Mouse (Mus musculus) 3134 (cell line): ENCODE data around the gene Ext2.
A peak's percentile ranks its signal among the peaks of the same experiment; 100 is the strongest.

Experiments
- DNase-seq: peaks from one replicate; pipeline ENCODE4 v3.0.0-alpha.2; 2011; ENCODE audit warnings: low spot score; ENCODE audit not compliant: insufficient read length; ENCODE audit errors: extremely low read depth

The Ext2 gene

GRCm38 (mm10) chr2:93693101-93693500 lies 129.3 kb downstream of the Ext2 start:
- no peak for DNase-seq

GRCm38 (mm10) chr2:93690064-93690930 lies 132.1 kb downstream of the Ext2 start:
- DNase-seq, result no peak

DNA sequence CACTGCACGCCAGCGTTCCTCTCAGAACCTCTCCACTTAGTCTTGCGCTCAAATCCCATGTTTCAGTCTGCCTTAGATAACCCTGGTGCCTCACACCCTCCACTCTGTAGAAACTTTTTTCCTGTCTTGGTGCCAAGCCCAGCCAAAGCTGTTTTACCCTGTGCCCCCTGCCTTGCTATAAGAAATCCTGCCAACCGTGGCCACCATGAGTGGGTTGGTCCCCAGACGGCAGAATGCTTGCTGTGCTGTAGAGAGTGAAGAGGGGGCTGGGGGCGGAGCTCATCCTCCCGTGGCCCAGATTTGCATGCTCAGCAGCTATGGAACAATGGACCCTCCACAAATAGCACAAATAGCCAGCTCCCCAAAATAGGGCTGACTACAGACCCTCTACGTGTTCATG lies 138.7 kb downstream of the Ext2 start:
- no peak for DNase-seq

DNA sequence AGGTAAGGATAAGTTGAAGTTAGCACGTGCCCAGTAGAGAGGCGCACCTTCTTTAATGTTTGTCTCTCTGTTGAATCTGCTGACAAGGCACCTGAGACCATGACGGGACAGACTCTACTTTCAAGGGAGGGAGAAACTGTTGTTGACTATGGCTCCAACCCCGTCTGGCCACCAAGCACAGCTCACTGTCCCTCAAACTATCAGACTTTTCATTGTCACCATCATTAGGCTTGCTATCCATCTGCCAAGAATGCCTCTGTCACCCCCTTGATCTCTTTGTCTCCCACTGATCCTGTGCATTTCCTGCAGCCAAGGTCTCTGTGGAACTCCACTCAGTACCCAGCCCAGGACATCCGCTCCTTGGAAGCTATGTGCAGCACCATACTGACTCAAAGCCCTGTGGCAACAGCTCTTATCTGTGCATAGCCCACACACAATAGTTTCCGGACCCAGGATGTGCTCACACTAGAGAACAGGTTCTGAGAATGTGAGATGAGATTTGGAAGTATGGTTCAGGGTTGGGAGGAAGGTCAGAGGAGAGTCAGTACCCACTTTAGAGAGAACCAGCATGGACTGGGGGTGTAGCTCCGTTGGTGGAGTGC lies 139.7 kb downstream of the Ext2 start:
- DNase-seq, result no peak

DNA sequence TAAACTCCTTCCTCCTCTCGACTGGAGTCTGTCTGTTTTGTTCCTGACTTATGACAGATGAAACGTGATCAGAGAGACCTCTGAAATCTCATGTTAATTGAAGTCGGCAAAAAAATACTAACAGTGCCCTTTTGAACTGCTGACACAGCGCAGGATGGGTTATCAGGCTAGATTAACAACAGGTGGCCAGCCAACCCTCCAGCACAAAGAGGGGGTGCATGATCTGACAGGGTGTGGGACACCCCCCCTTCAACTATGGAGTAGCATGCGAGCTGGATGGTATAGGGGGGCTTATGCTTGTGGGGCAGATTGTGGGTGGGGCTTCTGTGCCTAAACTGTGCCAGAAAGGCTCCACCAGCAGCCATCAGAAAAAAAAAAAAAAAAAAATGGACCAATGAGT lies 141.0 kb downstream of the Ext2 start:
- DNase-seq, result no peak

DNA sequence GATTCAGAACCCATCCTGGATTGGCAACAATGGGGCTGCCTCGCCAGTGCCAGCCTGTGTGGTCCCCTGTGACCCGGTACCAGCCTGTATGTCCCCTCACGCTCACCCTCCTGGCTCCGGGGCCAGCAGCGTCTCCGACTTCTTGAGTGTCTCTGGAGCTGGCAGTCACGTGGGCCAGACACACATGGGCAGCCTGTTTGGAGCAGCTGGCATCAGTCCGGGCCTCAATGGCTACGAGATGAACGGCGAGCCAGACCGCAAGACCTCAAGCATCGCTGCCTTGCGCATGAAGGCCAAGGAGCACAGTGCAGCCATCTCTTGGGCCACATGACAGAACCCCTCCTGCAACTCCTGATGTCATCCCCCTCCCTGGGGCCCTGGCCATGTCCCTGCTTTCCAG lies 145.1 kb downstream of the Ext2 start:
- DNase-seq, result no peak

- no peak for DNase-seq
Observed at GRCm38 (mm10) chr2:93671573-93672184, 150.7 kb downstream of the Ext2 start.

DNA sequence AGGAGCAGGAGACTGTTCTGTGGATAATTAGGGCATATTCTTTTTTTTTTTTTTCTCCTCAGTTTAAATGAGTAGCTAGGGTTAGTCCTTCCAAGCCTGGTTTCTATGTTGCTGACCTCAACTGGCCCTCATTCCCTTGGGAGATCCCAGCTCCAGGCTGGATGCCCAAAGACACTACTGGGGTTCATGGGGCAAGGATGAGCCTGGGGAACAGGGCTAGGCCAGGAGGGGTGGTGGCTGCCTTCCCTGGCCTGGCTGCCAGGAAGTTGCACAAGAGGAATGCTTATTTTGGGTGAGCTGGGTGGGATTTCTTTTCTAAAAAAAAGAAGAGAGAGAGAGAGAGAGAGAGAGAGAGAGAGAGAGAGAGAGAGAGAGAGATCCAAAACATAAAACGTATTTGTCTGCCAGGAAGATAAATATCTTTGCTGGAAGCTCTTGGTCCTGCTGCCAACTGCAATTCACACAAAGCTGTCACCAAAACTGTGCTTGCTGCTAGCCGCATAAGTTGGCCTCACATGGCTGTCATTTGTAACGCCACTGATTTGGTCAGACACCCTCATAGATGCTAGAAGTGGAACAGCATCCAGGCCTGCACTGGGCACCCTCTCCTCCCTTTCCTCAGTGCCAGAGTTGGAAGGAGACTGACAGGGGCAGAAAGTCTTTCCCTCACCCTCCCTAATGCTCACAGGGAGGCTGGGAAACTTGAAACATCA lies 156.1 kb downstream of the Ext2 start:
- DNase-seq, result peak; percentile 57

- no peak for DNase-seq
Observed at GRCm38 (mm10) chr2:93665472-93665871, 156.9 kb downstream of the Ext2 start.

- no peak for DNase-seq
Observed at GRCm38 (mm10) chr2:93662240-93662865, 160.0 kb downstream of the Ext2 start.

GRCm38 (mm10) chr2:93661096-93661495 lies 161.3 kb downstream of the Ext2 start:
- DNase-seq, result no peak

- no peak for DNase-seq
Observed at GRCm38 (mm10) chr2:93659705-93660308, 162.6 kb downstream of the Ext2 start.

- DNase-seq, result no peak
Observed at GRCm38 (mm10) chr2:93659004-93659403, 163.4 kb downstream of the Ext2 start.

GRCm38 (mm10) chr2:93654336-93655055 lies 167.9 kb downstream of the Ext2 start:
- no peak for DNase-seq

DNA sequence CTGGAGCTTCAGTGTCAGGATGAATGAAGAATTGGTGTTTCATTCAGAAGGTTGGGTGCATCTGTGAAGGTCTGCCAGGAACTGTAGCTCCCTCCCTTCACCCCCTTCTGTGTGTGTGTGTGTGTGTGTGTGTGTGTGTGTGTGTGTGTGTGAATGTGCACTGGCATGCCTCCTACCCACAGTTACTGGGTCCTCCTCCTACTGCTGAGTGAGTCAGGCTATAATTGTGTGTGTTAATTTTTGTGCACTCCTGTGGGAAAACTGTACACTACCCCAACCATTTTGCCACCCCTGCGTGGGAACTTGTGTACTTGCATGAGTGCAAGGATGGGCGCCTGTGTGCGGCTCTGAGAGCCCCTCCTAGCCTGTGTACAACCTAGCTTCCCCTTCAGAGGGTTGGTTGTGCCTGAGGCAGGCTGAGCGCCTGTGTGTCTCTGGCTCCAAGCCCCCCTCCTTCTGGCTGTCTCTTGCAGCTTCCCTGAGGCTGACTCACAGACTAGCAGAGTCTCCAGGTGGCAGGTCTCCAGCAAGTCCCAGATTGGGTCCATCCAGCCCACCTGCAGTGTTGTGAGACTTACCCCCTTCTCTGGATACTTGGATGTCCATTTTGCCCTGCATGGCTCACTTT lies 173.0 kb downstream of the Ext2 start:
- DNase-seq, result no peak

DNA sequence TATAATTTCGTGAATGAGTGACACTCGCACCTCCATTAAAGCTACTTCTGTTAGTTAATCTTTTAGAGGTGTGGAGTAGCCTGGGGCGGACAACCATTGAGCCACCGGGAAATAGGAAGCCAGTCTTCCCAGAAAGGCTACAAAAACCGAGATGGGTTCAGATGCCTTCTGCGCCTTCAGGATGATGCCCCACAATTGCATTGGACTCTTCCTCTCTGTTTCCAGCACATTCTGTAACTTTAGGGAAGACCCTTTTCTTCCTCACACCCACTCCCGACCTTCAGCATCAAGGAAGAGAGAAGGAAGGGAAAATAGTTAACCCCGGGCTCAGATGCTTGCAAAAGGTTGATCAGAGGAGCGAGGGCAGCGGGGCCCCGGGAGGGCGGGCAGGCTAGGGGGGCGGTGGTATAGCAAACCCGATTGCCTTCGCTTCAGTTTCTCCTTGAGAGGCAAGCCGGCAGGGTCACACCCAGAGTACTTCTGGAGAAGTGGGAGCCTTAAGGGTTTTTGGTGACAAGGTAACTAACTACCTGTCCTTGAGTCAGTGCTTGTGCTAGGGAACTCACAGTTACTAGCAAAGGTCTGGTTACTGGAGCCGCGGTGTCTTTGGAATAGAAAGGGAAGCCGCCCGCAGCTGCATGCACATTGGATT lies 174.3 kb downstream of the Ext2 start:
- DNase-seq, result no peak

DNA sequence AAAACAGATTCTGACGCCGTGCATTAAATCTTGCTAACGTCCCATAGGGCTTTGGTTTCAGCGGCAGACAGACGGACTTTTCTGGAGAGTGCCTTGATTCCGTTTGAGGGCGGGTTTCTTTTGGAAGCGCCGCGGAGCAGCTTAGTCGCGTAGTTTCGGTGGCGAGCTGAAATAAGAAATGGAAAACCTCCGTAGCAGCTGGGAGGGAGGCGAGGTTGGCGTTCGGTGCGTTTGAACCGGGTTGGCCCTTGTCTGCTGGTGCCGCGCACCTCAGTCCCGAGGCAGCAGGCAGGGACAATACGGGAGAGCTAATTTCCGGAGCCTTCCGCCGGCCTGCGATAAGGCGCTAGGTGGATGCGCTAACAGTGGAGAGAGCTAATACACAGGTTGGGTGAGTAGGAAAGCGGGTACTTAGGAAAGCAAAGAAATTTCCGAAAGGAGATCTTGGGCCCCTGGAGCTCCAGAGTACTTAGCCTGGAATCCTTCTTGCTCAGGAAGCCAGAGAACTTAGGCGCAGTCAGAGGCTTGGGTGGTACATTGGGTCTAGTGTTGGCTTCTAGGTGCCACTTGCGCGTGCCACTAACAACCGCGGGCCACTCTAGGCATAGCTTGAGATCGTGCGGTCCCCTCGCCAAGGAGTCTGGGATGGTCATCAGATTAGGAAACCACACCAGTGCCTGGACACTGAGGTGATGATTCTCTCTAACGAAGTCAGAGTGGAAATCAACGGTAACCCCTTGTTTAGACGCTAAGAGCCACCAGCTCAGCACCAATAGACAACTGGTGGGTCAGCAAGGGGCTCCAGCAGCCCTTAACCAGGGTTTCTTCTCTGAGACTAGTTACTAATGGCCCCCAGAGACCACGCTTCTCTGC lies 175.1 kb downstream of the Ext2 start:
- DNase-seq, result no peak
